Mouse (Mus musculus): ENCODE measurements around the gene Wwtr1. TPM values are rescaled to one million over a fixed set of nuclear protein-coding genes. Genes with fewer than 3 reads are reported as not detected.
A peak's percentile ranks its signal among the peaks of the same experiment; 100 is the strongest.

Wwtr1 gene
- 10 to 100 TPM; 22.9 to 25.2 TPM for total RNA-seq (2021)
- long read RNA-seq, experiment 1, full-length matches to known transcripts, result 13 of 19 reads
- long read RNA-seq, experiment 1, partial matches to known transcripts, result 5 of 19 reads
- long read RNA-seq, experiment 1, other reads (novel, unspliced or antisense), result 1 of 19 reads
- long read RNA-seq, experiment 2, full-length matches to known transcripts, result 16 of 22 reads
- long read RNA-seq, experiment 2, partial matches to known transcripts, result 6 of 22 reads
- long read RNA-seq, experiment 2, other reads (novel, unspliced or antisense), result 0 of 22 reads

DNA sequence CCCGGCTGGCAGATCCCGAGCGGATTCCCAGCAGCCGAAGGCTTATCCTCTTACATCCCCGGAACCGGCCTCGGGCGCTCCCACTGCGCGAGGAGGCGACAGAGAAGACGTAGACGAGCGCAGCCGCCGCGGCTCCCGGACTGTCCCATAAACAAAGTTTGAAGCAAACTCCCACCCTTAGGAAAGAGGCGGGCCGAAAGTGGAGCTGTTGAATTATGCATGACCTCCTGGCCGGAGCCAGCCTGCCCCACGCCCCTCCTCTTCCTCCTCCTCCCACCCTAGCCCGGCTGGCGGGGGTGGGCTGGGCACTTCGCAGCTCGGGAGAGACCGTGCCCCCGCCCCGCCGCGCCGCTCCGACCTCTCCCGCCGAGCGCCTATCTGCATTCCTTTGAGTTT is at the start of gene Wwtr1:
Gene Wwtr1, minus strand, starts transcription at position 251 of the 396 bp plus-strand sequence.
- DNase-seq, result peak in 1 of 2 experiments; percentile 87
- intact Hi-C loops (cut with DNase I), result loop anchor here (2.0 to 5.0 kb wide), 3 partner anchors 47 to 105 kb away; no protein-coding TSS in a partner anchor

DNA sequence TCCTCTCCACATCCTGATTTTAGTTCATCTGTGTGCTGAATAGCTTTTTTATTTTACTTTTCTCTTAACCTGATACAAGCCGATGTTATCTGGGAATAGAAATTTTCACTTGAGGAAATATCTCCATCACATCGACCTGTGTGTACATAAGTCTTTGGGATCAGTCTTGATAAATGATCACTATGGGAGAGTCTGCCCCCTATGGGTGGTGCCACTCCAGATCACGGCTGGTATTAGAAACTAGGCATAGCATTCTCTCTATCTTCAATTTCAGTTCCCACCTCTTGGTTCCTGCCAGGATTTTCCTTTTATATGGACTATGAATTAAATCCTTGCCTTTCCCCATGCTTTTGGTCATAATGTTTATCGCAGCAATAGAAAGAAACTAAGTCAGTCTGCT is 44.0 kb upstream of the Wwtr1 start:
- DNase-seq, result no peak
- intact Hi-C loops (cut with DNase I), result loop anchor here (5.0 kb wide), 1 partner anchor 42 kb away; the partner anchor contains the start of gene Wwtr1

- no peak for DNase-seq
- intact Hi-C loops (cut with DNase I), result loop anchor here (2.0 kb wide), 1 partner anchor 145 kb away; no protein-coding TSS in a partner anchor
Observed at GRCm38 (mm10) chr3:57615652-57616051, 39.9 kb upstream of the Wwtr1 start.

GRCm38 (mm10) chr3:57612430-57612997 is 36.8 kb upstream of the Wwtr1 start:
- DNase-seq, result no peak
- intact Hi-C loops (cut with DNase I), result no loop called here

GRCm38 (mm10) chr3:57611776-57612175 is 36.1 kb upstream of the Wwtr1 start:
- intact Hi-C loops (cut with DNase I), result no loop called here

DNA sequence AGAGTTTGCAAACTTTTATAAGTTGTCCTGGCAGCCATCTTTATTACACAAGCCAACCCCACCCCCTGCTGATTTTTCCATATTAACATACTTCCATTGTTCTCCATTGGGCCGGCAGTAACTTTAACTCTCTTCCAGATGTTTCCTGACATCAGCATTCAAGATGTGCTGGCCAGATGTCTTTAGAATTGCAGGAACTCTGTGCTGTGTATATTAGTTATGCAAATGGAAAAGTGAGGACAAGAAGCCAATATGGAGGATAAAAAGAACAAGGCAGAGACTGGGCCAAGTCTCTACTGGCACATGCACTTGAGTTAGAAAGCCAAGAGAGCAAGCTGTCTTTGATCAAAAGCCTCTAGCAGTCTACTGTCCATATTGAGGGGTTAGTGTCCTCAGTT is 28.9 kb upstream of the Wwtr1 start:
- intact Hi-C loops (cut with DNase I), result no loop called here
- no peak for DNase-seq

More at GRCm38 (mm10) chr3:57611776-57612175, 36.1 kb upstream of the Wwtr1 start:
- no peak for DNase-seq

DNA sequence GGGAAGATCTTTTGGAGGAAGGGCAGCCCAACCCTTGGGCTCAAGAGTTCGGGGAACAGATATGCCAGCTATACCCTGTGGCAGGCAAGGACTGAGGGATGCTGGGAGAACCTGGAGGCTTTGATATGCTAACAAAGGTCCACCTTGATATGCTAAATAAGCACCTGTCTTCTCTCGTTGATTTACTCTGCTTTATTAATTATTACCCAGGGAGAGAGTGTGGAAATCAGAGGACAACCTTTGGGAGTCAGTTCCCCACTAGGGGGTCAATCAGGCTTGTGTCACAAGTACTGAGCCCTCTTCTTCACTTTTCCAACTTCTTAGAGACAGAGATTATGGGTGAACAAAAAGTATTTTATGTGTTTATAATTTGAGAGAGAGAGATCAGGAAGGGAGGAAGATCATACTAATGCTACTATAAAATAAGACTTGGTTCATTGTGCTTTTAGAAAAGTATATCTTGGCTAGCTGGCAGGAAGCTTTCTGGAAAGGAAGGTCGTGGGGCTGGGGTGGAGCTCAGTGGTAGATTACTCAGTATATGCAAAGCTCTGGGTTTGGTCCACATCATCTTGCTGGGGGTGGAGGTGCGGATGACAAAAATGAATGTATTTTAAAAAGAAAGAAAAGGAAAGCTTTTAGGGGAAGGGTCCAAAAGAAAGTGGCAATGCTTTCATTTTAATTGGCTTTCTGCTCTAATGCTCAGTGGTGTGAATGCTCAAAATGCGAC is 28.3 kb upstream of the Wwtr1 start:
- intact Hi-C loops (cut with DNase I), result no loop called here

DNA sequence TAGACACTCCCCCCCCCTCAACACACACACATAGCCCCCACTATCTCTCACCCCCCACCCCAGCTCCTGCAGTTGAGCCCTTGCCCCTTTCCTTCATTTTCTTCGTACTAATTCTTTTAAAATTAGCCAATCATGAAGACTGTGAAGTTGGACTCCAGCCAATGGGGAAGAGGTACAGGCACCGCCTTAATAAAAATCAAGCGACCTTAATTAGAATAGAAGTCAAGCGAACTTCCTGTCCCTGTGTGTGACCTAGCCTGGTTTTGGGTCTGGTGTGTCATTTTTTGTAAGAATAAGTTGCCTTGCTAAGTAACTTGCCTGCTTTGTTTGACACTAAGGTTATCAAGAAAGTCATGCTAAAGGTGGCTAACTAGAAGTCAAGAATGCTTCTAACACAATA is 26.9 kb upstream of the Wwtr1 start:
- DNase-seq, result no peak
- intact Hi-C loops (cut with DNase I), result no loop called here

More for the DNA sequence above, 28.3 kb upstream of the Wwtr1 start:
- DNase-seq, result no peak

DNA sequence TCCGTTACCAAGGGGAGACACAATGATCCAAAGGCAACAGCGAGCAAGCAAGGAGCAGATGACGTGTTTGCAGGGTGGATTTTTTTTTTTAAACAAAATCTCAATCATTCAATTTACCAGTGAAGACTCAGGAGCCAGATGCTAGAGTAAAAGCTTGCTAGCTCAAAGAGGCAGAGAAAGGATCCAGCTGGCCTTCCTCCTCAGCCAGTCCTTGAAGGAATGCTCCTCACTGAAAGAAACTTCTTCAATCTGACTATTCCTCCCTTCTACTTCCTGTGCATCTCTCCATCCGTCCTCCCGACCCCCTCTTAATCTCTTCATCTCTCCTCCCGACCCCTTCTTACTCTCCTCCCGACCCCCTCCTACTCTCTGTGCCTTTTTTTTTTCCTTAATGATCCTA is 20.9 kb upstream of the Wwtr1 start:
- no peak for DNase-seq
- intact Hi-C loops (cut with DNase I), result no loop called here

- no peak for DNase-seq
- intact Hi-C loops (cut with DNase I), result no loop called here
Observed at GRCm38 (mm10) chr3:57595506-57595905, 19.8 kb upstream of the Wwtr1 start.

- intact Hi-C loops (cut with DNase I), result no loop called here
- DNase-seq, result no peak
Observed at GRCm38 (mm10) chr3:57585967-57586366, 10.3 kb upstream of the Wwtr1 start.

GRCm38 (mm10) chr3:57583533-57583932 is 7.8 kb upstream of the Wwtr1 start:
- no peak for DNase-seq
- intact Hi-C loops (cut with DNase I), result no loop called here

GRCm38 (mm10) chr3:57580426-57581195 is 4.9 kb upstream of the Wwtr1 start:
- no peak for DNase-seq
- intact Hi-C loops (cut with DNase I), result no loop called here

GRCm38 (mm10) chr3:57576056-57576824 is 530 bp upstream of the Wwtr1 start:
- intact Hi-C loops (cut with DNase I), result loop anchor here (5.0 kb wide), 2 partner anchors 46 to 89 kb away; no protein-coding TSS in a partner anchor
- DNase-seq, result peak; percentile 57 to 82

- peak in 1 of 2 experiments; percentile 59 for DNase-seq
- intact Hi-C loops (cut with DNase I), result loop anchor here (2.0 to 5.0 kb wide), 4 partner anchors 47 to 104 kb away; no protein-coding TSS in a partner anchor
Observed at GRCm38 (mm10) chr3:57574885-57575659, 638 bp downstream of the Wwtr1 start.

- no peak for DNase-seq
- intact Hi-C loops (cut with DNase I), result loop anchor here (2.0 to 5.0 kb wide), 2 partner anchors 62 to 103 kb away; no protein-coding TSS in a partner anchor
Observed at GRCm38 (mm10) chr3:57573898-57574570, 1.7 kb downstream of the Wwtr1 start.

- intact Hi-C loops (cut with DNase I), result loop anchor here (5.0 kb wide), 1 partner anchor 60 kb away; no protein-coding TSS in a partner anchor
- DNase-seq, result no peak
Observed at GRCm38 (mm10) chr3:57572331-57572975, 3.3 kb downstream of the Wwtr1 start.

GRCm38 (mm10) chr3:57566655-57567054 is 9.1 kb downstream of the Wwtr1 start:
- DNase-seq, result no peak
- intact Hi-C loops (cut with DNase I), result no loop called here
